ENCODE assay signal across 16 mouse cellular contexts in the genomic region with DNA sequence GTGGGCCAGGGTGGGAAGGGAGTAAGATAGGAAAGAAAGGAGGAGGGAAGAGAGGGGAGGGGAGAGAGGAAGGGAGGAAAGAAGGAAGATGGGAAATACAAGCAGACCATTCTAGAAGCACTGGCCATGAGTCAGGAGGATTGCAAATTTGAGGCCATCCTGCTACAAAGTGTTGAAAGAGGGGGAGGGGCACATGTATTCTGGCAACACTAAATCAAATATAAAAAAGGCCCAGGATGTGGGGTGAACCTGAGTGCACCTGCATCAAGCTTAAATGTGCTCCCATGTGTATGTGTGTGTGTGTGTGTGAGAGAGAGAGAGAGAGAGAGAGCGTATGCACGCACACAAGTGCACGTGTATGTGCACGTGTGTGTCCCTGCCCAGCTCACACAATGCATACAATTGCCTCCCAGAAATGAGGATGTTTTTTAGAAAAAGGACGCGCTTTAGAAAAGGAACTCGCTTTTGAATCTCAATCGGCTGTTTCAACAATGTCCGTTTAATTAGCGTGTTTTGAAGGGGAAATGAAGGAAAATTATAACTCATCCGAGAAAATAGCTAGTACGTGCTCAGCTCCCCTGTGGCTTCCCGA.
"Had no signal": no experiment of that assay in that cellular context is flagged by ENCODE, and none has a peak within 500 bp of the region (broad histone marks: within the 10 kb centered on the region; RNA-seq: fewer than 3 reads in every experiment).

No protein-coding gene starts in this region.

- H3K36me3 ChIP-seq: limb, embryonic 12.5 days; lung, embryonic 15.5 days; midbrain, embryonic 12.5 days had no signal

- H3K9me3 ChIP-seq: limb, embryonic 12.5 days; lung, embryonic 15.5 days; megakaryocyte, embryonic 14.5 days; midbrain, embryonic 12.5 days had no signal

- DNase-seq: kidney, adult 18-20 months; kidney, postnatal 10 days; kidney, postnatal 4 days; lung, postnatal 14 days; right cerebral cortex, adult 18-20 months; right cerebral cortex, postnatal 25 days; thymus, postnatal 14 days had no signal

- H3K27me3 ChIP-seq: lung, embryonic 15.5 days had no signal

- ATAC-seq: midbrain, embryonic 16.5 days had no signal

- H3K4me1 ChIP-seq: megakaryocyte, embryonic 14.5 days; midbrain, embryonic 12.5 days had no signal

- H3K27ac ChIP-seq: layer of hippocampus, adult 2 months; left cerebral cortex, adult 2 months; limb, embryonic 12.5 days; lung, embryonic 15.5 days; macrophage; midbrain, embryonic 12.5 days had no signal

- H3K4me2 ChIP-seq: limb, embryonic 12.5 days; liver, embryonic 11.5 days; lung, embryonic 15.5 days; midbrain, embryonic 12.5 days had no signal

- H3K4me3 ChIP-seq: layer of hippocampus, adult 2 months; left cerebral cortex, adult 2 months; limb, embryonic 12.5 days; lung, embryonic 15.5 days; megakaryocyte, embryonic 14.5 days; midbrain, embryonic 12.5 days had no signal

- H3K9ac ChIP-seq: limb, embryonic 12.5 days; lung, embryonic 15.5 days; midbrain, embryonic 12.5 days had no signal
